Mouse (Mus musculus): ENCODE measurements around the gene Slc39a8. TPM values are rescaled to one million over a fixed set of nuclear protein-coding genes. Genes with fewer than 3 reads are reported as not detected.

Gene Slc39a8
- total RNA-seq, 2 experiments from 2014 or later, result 5.3 to 6.0 TPM

- intact Hi-C loops (cut with DNase I), result no loop called here
- no peak for DNase-seq
Observed at GRCm38 (mm10) chr3:135844835-135845234, 19.8 kb downstream of the Slc39a8 start.

GRCm38 (mm10) chr3:135845860-135846259, 20.8 kb downstream of the Slc39a8 start:
- DNase-seq, result no peak
- intact Hi-C loops (cut with DNase I), result no loop called here

- DNase-seq, result no peak
- intact Hi-C loops (cut with DNase I), result no loop called here
Observed at GRCm38 (mm10) chr3:135851607-135852006, 26.5 kb downstream of the Slc39a8 start.

GRCm38 (mm10) chr3:135853604-135854297, 28.7 kb downstream of the Slc39a8 start:
- no peak for DNase-seq
- intact Hi-C loops (cut with DNase I), result no loop called here

- no peak for DNase-seq
- intact Hi-C loops (cut with DNase I), result no loop called here
Observed at GRCm38 (mm10) chr3:135854298-135854984, 29.4 kb downstream of the Slc39a8 start.

- DNase-seq, result no peak
- intact Hi-C loops (cut with DNase I), result no loop called here
Observed at GRCm38 (mm10) chr3:135854985-135855340, 29.9 kb downstream of the Slc39a8 start.

GRCm38 (mm10) chr3:135856303-135856702, 31.2 kb downstream of the Slc39a8 start:
- DNase-seq, result no peak
- intact Hi-C loops (cut with DNase I), result no loop called here

- DNase-seq, result no peak
- intact Hi-C loops (cut with DNase I), result no loop called here
Observed at GRCm38 (mm10) chr3:135857134-135857533, 32.1 kb downstream of the Slc39a8 start.

- intact Hi-C loops (cut with DNase I), result no loop called here
- DNase-seq, result no peak
Observed at GRCm38 (mm10) chr3:135859431-135859830, 34.4 kb downstream of the Slc39a8 start.

- intact Hi-C loops (cut with DNase I), result no loop called here
- DNase-seq, result peak in 1 of 2 experiments; percentile 4
Observed at GRCm38 (mm10) chr3:135862804-135863203, 37.7 kb downstream of the Slc39a8 start.

GRCm38 (mm10) chr3:135869041-135869440, 44.0 kb downstream of the Slc39a8 start:
- intact Hi-C loops (cut with DNase I), result no loop called here

GRCm38 (mm10) chr3:135872325-135872724, 47.2 kb downstream of the Slc39a8 start:
- DNase-seq, result no peak
- intact Hi-C loops (cut with DNase I), result loop anchor here (5.0 kb wide), 1 partner anchor 1545 kb away; no protein-coding TSS in a partner anchor

More at GRCm38 (mm10) chr3:135869041-135869440, 44.0 kb downstream of the Slc39a8 start:
- no peak for DNase-seq

- DNase-seq, result no peak
- intact Hi-C loops (cut with DNase I), result loop anchor here (5.0 kb wide), 1 partner anchor 1544 kb away; no protein-coding TSS in a partner anchor
Observed at GRCm38 (mm10) chr3:135873596-135873995, 48.5 kb downstream of the Slc39a8 start.

GRCm38 (mm10) chr3:135878048-135878447, 53.0 kb downstream of the Slc39a8 start:
- intact Hi-C loops (cut with DNase I), result no loop called here
- DNase-seq, result no peak

GRCm38 (mm10) chr3:135885927-135886658, 61.0 kb downstream of the Slc39a8 start:
- no peak for DNase-seq
- intact Hi-C loops (cut with DNase I), result loop anchor here (5.0 to 10.0 kb wide), 4 partner anchors 789 to 1866 kb away; partner anchors contain the start of gene Ppp3ca

- peak; percentile 46 to 74 for DNase-seq
- intact Hi-C loops (cut with DNase I), result loop anchor here (5.0 to 10.0 kb wide), 4 partner anchors 788 to 1866 kb away; partner anchors contain the start of gene Ppp3ca
Observed at GRCm38 (mm10) chr3:135886659-135887027, 61.6 kb downstream of the Slc39a8 start.

GRCm38 (mm10) chr3:135887033-135887855, 62.2 kb downstream of the Slc39a8 start:
- DNase-seq, result no peak

GRCm38 (mm10) chr3:135887856-135888155, 62.7 kb downstream of the Slc39a8 start:
- no peak for DNase-seq
- intact Hi-C loops (cut with DNase I), result loop anchor here (5.0 to 10.0 kb wide), 4 partner anchors 787 to 1864 kb away; partner anchors contain the start of gene Ppp3ca

More at GRCm38 (mm10) chr3:135887033-135887855, 62.2 kb downstream of the Slc39a8 start:
- intact Hi-C loops (cut with DNase I), result loop anchor here (5.0 to 10.0 kb wide), 4 partner anchors 788 to 1865 kb away; partner anchors contain the start of gene Ppp3ca

- no peak for DNase-seq
- intact Hi-C loops (cut with DNase I), result loop anchor here (5.0 to 10.0 kb wide), 4 partner anchors 785 to 1863 kb away; partner anchors contain the start of gene Ppp3ca
Observed at GRCm38 (mm10) chr3:135889401-135889800, 64.3 kb downstream of the Slc39a8 start.

GRCm38 (mm10) chr3:135903366-135903765, 78.3 kb downstream of the Slc39a8 start:
- intact Hi-C loops (cut with DNase I), result no loop called here
- no peak for DNase-seq

Measured in heart, postnatal 36 days (tissue).